Mouse (Mus musculus) CH12.LX (cell line): ENCODE data around the gene Atmin. TPM values are rescaled to one million over a fixed set of nuclear protein-coding genes. Genes with fewer than 3 reads are reported as not detected.

ENCODE experiments used
- DNase-seq: peaks from one replicate; pipeline ENCODE4 v3.0.0-alpha.2; 2013; ENCODE audit errors: extremely low read depth
- H3K27ac ChIP-seq: 2 replicates; pipeline ENCODE4 v1.5.1; 2012; ENCODE audit warnings: low read depth, mild to moderate bottlenecking, control low read depth, moderate library complexity; ENCODE audit not compliant: insufficient read depth
- H3K27me3 ChIP-seq: replicated peaks from 2 replicates; pipeline ENCODE3; 2012; ENCODE audit warnings: inconsistent platforms
- H3K36me3 ChIP-seq, 2 experiments: replicated peaks in 1 of 2; 2 replicates each; pipeline versions ENCODE3 to v1.6.1; 2012; ENCODE audit warnings: inconsistent platforms in 1 of 2, low read length in 1 of 2, mild to moderate bottlenecking in 1 of 2, mixed read lengths in 1 of 2, moderate library complexity in 1 of 2; ENCODE audit not compliant: control insufficient read depth in 1 of 2, insufficient read depth in 1 of 2
- H3K4me1 ChIP-seq, 2 experiments: 2 replicates each; pipeline ENCODE4 v1.6.1; 2012; ENCODE audit warnings: inconsistent platforms in 1 of 2, moderate library complexity in 1 of 2; ENCODE audit not compliant: insufficient read depth in 2 of 2, control insufficient read depth in 1 of 2
- H3K4me2 ChIP-seq: 2 replicates; pipeline ENCODE4 v1.6.1; 2012; ENCODE audit warnings: low read depth, mild to moderate bottlenecking, control low read depth; ENCODE audit not compliant: poor library complexity, insufficient read depth, severe bottlenecking
- H3K4me3 ChIP-seq, 3 experiments: fragments of 150-350 bp in 1 of 3; sonication (generic) in 1 of 3; replicated peaks in 1 of 3; 2 replicates each; pipeline versions ENCODE3 to v1.5.1; 2011 to 2012; ENCODE audit warnings: low read depth in 2 of 3, low read length in 2 of 3, mild to moderate bottlenecking in 2 of 3, moderate library complexity in 2 of 3, control low read depth in 1 of 3, improper control_type of control experiment in 1 of 3, inconsistent platforms in 1 of 3, mixed read lengths in 1 of 3; ENCODE audit not compliant: poor library complexity in 1 of 3
- H3K79me2 ChIP-seq: replicated peaks from 2 replicates; pipeline ENCODE4 v1.6.1; 2012; ENCODE audit warnings: mild to moderate bottlenecking, moderate library complexity; ENCODE audit not compliant: control insufficient read depth, poor library complexity, insufficient read depth, severe bottlenecking; ENCODE audit errors: extremely low read depth
- H3K9ac ChIP-seq: 2 replicates; pipeline ENCODE4 v1.6.1; 2012; ENCODE audit warnings: low read depth, mild to moderate bottlenecking, control low read depth, moderate library complexity; ENCODE audit not compliant: insufficient read depth
- H3K9me3 ChIP-seq: replicated peaks from 2 replicates; pipeline ENCODE3; 2012; ENCODE audit warnings: low read length, inconsistent platforms, mixed read lengths
- BHLHE40 ChIP-seq: IDR thresholded peaks from 2 replicates; pipeline ENCODE4 v1.6.1; 2011; ENCODE audit warnings: mild to moderate bottlenecking, low read depth, low read length, improper control_type of control experiment
- CTCF ChIP-seq, 2 experiments: IDR thresholded peaks in 1 of 2; conservative IDR thresholded peaks in 1 of 2; 2 replicates each; pipeline ENCODE4 v1.5.1; 2011 to 2012; ENCODE audit warnings: low read depth in 2 of 2, low read length in 2 of 2, improper control_type of control experiment in 1 of 2, inconsistent platforms in 1 of 2, mild to moderate bottlenecking in 1 of 2, moderate library complexity in 1 of 2
- E2F4 ChIP-seq: IDR thresholded peaks from 2 replicates; pipeline ENCODE4 v1.6.1; 2011; ENCODE audit warnings: low read depth, low read length, improper control_type of control experiment; ENCODE audit not compliant: insufficient replicate concordance
- ETS1 ChIP-seq: conservative IDR thresholded peaks from 2 replicates; pipeline ENCODE4 v1.6.1; 2012; ENCODE audit warnings: low read depth, mild to moderate bottlenecking, inconsistent platforms, low read length, improper control_type of control experiment, moderate library complexity
- HCFC1 ChIP-seq: IDR thresholded peaks from 2 replicates; pipeline ENCODE4 v1.6.1; 2012; ENCODE audit warnings: low read depth, mild to moderate bottlenecking, inconsistent platforms, low read length, improper control_type of control experiment
- JUN ChIP-seq: IDR thresholded peaks from 2 replicates; pipeline ENCODE4 v1.6.1; 2011; ENCODE audit warnings: low read depth, mild to moderate bottlenecking, low read length, improper control_type of control experiment, moderate library complexity; ENCODE audit not compliant: insufficient read depth
- KAT2A ChIP-seq: IDR thresholded peaks from 2 replicates; pipeline ENCODE4 v1.6.1; 2012; ENCODE audit warnings: low read length, improper control_type of control experiment, inconsistent platforms; ENCODE audit not compliant: insufficient replicate concordance
- MAFK ChIP-seq: IDR thresholded peaks from 2 replicates; pipeline ENCODE4 v1.6.1; 2011; ENCODE audit warnings: low read length, improper control_type of control experiment; ENCODE audit not compliant: insufficient replicate concordance
- MAX ChIP-seq: IDR thresholded peaks from 2 replicates; pipeline ENCODE4 v1.6.1; 2011; ENCODE audit warnings: low read length, improper control_type of control experiment
- MAZ ChIP-seq: IDR thresholded peaks from 2 replicates; pipeline ENCODE4 v1.6.1; 2012; ENCODE audit warnings: low read depth, mild to moderate bottlenecking, inconsistent platforms, low read length, improper control_type of control experiment, moderate library complexity
- PAX5 ChIP-seq: IDR thresholded peaks from 2 replicates; pipeline ENCODE4 v1.6.1; 2012; ENCODE audit warnings: low read length, inconsistent platforms, mixed read lengths
- POLR2AphosphoS2 ChIP-seq: IDR thresholded peaks from 2 replicates; pipeline ENCODE4 v1.6.1; 2011; ENCODE audit warnings: low read depth, low read length, improper control_type of control experiment
- SIN3A ChIP-seq: IDR thresholded peaks from 2 replicates; pipeline ENCODE4 v1.6.1; 2012; ENCODE audit warnings: low read length, improper control_type of control experiment, inconsistent platforms
- SMC3 ChIP-seq: IDR thresholded peaks from 2 replicates; pipeline ENCODE4 v1.6.1; 2011; ENCODE audit warnings: low read depth, low read length, improper control_type of control experiment
- TBP ChIP-seq: conservative IDR thresholded peaks from 2 replicates; pipeline ENCODE4 v1.6.1; 2011; ENCODE audit warnings: low read depth, low read length, improper control_type of control experiment
- TCF12 ChIP-seq: IDR thresholded peaks from 2 replicates; pipeline ENCODE4 v1.6.1; 2014; ENCODE audit warnings: low read depth, mild to moderate bottlenecking, inconsistent platforms, low read length, improper control_type of control experiment
- USF2 ChIP-seq: conservative IDR thresholded peaks from 2 replicates; pipeline ENCODE4 v1.6.1; 2011; ENCODE audit warnings: low read depth, low read length, improper control_type of control experiment
- dilution Hi-C: fragments of 300-500 bp; cut with MboI; formaldehyde crosslinking; loops from 2 replicates; pipeline ENCODE4 v1.14.3; 2020; ENCODE audit warnings: low sequenced_read_pairs; ENCODE audit not compliant: extremely low pct_unique_long_range_greater_than_20kb, extremely low pct_ligation_motif_present
- in situ Hi-C: fragments of 300-500 bp; cut with MboI; formaldehyde crosslinking; loops from 3 replicates; pipeline ENCODE4 v1.14.3; 2019; ENCODE audit warnings: low sequenced_read_pairs, low pct_ligation_motif_present, low pct_unique_long_range_greater_than_20kb, mixed read lengths
- polyA plus RNA-seq: library from polyadenylated mRNA; unstranded; fragments of >175 nt; gene quantifications from 2 replicates; pipeline ENCODE4 v1.2.1, GENCODE M21; 2012; ENCODE audit warnings: low read depth; ENCODE audit not compliant: insufficient read length
- total RNA-seq, 2 experiments: library from RNA; depleted of rRNA; stranded (reverse); fragments of 300-350 nt in 1 of 2; fragments of >200 nt in 1 of 2; gene quantifications; 2 replicates each; pipeline ENCODE4 v1.2.3; 2012 to 2014

Atmin gene
- total and polyA plus RNA-seq, 3 experiments: 9.3 to 22.0 (median 14.8) TPM

DNA sequence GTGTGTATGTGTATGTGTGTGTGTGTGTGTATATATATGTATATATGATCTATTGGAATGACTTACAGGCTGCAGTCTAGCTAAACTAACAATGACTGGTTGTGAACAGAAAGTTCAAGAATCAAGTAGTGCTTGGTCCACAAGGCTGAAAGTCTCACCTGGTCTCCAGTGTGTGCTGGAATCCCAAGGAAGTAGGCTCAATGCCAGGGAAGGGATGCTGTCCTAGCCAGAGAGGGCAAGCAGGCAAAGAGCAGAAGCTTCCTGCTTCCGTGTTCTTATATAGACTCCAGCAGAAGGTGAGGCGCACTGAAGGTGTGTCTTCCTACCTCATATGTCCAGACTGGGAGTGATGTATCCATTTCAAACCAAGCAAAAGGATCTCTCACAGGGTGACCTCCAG, 8.6 kb downstream of the Atmin start:
- no peak overlapping the region for H3K4me2 ChIP-seq
- H3K4me3 ChIP-seq: no peak overlapping the region
- no peak for DNase-seq
- H3K9me3 ChIP-seq: no peaks in the 10 kb centered on the region
- peaks cover 5 to 47% of the 10 kb centered on the region in 2 experiments for H3K4me1 ChIP-seq
- no peak overlapping the region for H3K27ac ChIP-seq
- peaks cover 35 to 61% of the 10 kb centered on the region in 2 experiments for H3K36me3 ChIP-seq
- H3K9ac ChIP-seq: no peak overlapping the region
- TF ChIP-seq PAX5 (no peak), HCFC1 (no peak), ETS1 (no peak), SIN3A (no peak), POLR2AphosphoS2 (no peak), JUN (no peak), MAX (no peak), USF2 (no peak)
- no peaks in the 10 kb centered on the region for H3K27me3 ChIP-seq
- peaks cover 21% of the 10 kb centered on the region for H3K79me2 ChIP-seq
- dilution Hi-C loops (no loop called here), in situ Hi-C loops (no loop called here)

DNA sequence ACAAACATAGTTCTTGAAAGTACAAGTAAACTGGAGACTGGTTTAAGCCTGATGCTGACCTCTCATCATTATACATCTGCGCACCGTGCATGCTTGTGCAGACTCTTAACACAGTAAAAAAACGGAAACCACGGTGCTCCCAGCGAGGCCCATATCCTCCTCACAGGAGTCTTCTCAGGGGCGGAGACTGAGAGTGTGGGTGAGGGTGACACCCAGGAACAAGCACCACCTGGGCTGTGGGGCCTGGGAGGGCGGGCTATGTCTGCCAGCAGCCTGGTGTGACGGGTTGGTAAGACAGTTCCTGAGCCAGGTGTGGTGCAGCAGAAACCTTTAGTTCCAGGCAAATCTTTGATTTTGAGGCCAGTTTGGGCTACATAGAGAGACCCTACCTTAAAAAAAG, 9.2 kb downstream of the Atmin start:
- no peak for DNase-seq
- Histone ChIP-seq H3K9ac (no peak overlapping the region), H3K4me3 (no peak overlapping the region), H3K36me3 (peaks cover 41 to 68% of the 10 kb centered on the region in 2 experiments), H3K27ac (no peak overlapping the region), H3K4me1 (peaks cover 4 to 46% of the 10 kb centered on the region in 2 experiments), H3K4me2 (no peak overlapping the region), H3K79me2 (peaks cover 20% of the 10 kb centered on the region), H3K27me3 (no peaks in the 10 kb centered on the region), H3K9me3 (no peaks in the 10 kb centered on the region)
- dilution Hi-C loops: no loop called here
- in situ Hi-C loops: no loop called here
- TF ChIP-seq KAT2A: no peak
- no peak for TF ChIP-seq POLR2AphosphoS2
- no peak for TF ChIP-seq MAX
- TF ChIP-seq MAFK: no peak
- TF ChIP-seq MAZ: no peak
- TF ChIP-seq E2F4: no peak
- TF ChIP-seq SMC3: no peak
- TF ChIP-seq TCF12: no peak
- no peak for TF ChIP-seq PAX5
- no peak for TF ChIP-seq CTCF (conservative IDR thresholded peaks at IDR 0.05 in 1 of 2, IDR thresholded peaks at IDR 0.05 in 1 of 2; ENCODE audit: low read depth in 2 of 2, low read length in 2 of 2)
- no peak for TF ChIP-seq BHLHE40
- TF ChIP-seq TBP: no peak
